Mouse (Mus musculus) activated CD4-positive, CD25-positive, alpha-beta regulatory T cell, adult 9 weeks (primary cell): ENCODE data around the gene Phkg2. TPM values are rescaled to one million over a fixed set of nuclear protein-coding genes. Genes with fewer than 3 reads are reported as not detected.

Source experiments
- polyA plus RNA-seq: library from polyadenylated mRNA; unstranded; fragments of 100-300 nt; shearing (Covaris generic); gene quantifications from one replicate; pipeline ENCODE4 v1.2.1, GENCODE M21; 2017

Phkg2 gene
- polyA plus RNA-seq: 99.1 TPM

DNA sequence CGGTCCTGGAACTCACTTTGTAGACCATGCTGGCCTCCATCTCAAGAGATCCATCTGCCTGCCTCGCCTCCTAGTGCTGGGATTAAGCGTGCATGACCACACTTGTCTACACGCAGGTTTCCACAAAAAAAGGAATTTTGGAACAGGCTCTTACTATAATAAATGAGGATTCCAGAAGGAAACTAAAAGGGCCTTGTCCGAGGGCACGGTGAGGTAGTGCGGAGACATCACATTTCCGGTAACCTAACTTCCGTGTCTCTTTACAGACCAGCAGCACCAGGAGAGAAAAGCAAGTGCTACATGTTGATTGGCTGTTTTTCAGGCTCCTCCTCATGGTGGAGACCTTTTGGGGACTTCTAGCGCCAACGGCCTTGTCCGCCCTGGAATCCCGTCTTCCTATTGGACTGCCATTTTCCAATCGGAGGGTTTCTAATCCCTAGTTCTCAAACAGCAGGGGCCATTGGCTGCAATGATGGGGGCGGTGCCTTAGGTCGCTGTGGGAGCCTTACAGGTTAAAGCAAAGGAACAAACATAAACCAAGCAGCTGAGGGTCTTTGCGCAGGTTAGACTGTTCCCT, at the start of gene Phkg2:
TSS of gene Phkg2 (plus strand) at position 446 of the 577 bp plus-strand sequence.

DNA sequence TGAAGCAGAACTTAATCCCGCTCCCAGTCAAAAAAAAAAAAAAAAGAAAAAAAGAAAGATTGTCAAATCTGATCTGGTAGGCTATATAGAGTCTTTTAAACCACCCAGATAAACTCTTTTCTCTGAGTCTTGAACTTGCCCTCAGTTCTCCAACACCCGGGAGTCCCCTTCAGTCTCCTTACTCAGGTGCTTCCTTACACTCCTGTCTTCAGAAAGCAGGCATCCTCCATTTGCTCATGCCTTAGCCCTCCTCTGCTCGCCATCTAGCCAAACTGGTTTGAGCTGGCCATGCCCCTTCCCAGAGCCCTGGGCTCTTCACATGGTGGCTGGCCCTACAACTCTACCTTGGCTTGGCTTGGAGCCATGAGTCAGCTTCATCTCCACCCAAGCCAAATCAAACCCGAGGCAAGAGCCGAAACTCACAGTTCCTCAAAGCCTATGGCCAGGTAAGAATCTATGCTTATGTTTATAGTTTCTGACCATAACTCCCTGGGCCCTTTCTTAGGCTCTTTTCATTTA, 11.7 kb upstream of the Phkg2 start, which contains the start of gene Tmem265:
TSS of gene Tmem265 (plus strand) at position 51 of the 519 bp plus-strand sequence.

DNA sequence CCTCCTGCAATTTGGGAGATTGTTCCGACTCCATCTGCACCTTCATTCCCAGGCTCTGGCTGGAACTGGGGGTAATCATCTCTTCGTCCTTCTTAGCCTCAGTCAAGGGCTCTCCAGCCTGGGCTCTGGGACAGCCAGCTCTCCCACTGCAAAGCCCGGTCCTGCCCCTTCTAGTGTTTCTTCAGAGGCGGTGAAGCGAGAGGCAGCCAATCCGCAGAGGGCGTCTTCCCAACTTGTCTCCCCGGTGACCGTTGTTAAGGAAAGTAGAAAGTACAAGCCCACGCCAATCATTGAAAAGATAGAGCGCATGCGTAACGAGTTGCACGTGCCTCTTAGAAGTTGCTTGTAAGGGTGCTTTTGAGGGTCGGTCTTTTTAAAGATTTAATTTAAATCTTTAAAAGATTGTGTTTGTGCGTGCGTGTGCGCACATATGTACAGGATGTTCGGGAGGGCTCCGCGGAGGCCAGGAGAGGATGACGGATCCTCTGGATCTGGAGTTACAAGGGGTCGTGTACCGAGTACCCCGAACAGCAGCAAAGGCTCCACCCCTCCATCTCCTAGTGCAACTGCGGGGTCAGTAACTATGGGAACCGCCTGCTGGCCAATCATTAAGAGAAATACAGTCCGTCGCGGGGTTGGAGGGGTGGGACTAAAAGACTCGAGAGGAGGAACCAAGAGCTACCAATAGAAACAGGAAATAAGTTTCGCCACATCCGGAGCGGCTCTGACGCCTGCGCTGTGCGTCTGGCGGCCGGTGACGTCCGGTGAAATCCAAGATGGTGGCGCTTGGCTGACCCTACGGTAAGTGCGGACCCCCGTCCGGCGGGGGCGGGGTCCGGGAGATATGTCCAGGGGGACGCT, 15.1 kb downstream of the Phkg2 start, which contains the start of the genes Ccdc189 and Rnf40:
TSS of gene Ccdc189 (minus strand) at position 585 of the 861 bp plus-strand sequence.
TSS of gene Rnf40 (plus strand) at position 757 of the 861 bp plus-strand sequence.

DNA sequence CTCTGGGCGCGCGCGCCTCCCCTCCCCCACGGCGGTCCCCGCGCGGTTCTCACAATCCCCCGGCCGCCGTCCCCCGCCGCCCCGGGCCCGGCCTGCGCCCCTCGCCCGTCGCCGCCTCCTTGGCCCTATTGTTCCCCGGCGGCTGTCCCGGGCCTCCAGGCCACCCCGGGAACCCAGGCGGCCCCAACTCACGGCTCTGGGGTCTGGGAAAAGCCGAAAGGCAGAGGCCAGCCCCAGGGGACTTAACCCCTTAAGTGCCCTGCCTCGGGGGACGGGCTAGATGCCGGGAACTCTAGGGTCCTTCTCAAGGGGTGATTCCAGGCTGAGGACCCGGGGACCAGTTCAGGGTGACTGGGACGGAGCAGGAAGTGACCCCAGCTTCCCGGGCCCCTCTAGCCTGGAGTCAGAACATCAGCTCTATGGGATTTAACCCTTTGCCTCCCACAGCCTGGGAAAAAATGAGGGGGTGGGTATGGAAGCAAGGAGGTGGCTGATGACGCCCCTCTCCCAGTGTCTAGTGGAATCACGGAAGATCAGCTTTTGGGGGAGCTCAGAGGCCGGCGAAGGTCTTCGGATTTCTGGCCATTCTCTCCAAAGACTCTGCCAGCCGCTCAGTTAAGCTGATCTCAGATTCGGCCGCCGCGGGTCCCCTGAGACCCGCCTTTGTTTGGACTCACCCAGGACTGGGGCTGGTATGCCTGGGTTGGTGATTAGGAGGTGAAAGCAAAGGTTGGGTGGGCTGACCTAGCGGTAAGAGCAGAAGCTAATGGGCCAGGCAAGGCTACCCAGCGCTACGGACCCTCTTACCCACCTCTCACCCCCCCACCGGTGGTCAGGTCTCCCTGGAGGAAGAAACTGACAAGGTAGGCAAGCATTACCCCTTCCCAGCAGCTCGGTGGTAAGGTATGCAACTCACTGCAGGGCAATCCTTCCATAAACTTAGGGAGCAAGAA, 42.0 kb downstream of the Phkg2 start, which contains the start of gene Zfp629:
TSS of gene Zfp629 (minus strand) at position 907 of the 953 bp plus-strand sequence.

Other genes starting within 250 kb of the Phkg2 start
- gene Zfp768, start 227.8 kb upstream of the Phkg2 start, polyA plus RNA-seq: 0.34 TPM
- gene Zfp747, start 197.3 kb upstream of the Phkg2 start, polyA plus RNA-seq: 18.2 TPM
- 7.5 TPM for gene 9130019O22Rik, start 186.2 kb upstream of the Phkg2 start, polyA plus RNA-seq
- gene E430018J23Rik, start 179.7 kb upstream of the Phkg2 start, polyA plus RNA-seq: 6.0 TPM
- 12.8 TPM for gene Zfp764, start 166.5 kb upstream of the Phkg2 start, polyA plus RNA-seq
- 40.2 TPM for gene Zfp688, start 151.3 kb upstream of the Phkg2 start, polyA plus RNA-seq
- gene Zfp689, start 124.2 kb upstream of the Phkg2 start, polyA plus RNA-seq: 8.9 TPM
- 145 TPM for gene Prr14, start 113.7 kb upstream of the Phkg2 start, polyA plus RNA-seq
- 12.4 TPM for gene Fbrs, start 94.1 kb upstream of the Phkg2 start, polyA plus RNA-seq
- gene Srcap, start 61.4 kb upstream of the Phkg2 start, polyA plus RNA-seq: 92.7 TPM
- gene Gm42715, start 53.8 kb upstream of the Phkg2 start, polyA plus RNA-seq: 9.3 TPM
- gene Tmem265, start 11.9 kb upstream of the Phkg2 start, polyA plus RNA-seq: 10.7 TPM
- gene Ccdc189, start 15.3 kb downstream of the Phkg2 start, polyA plus RNA-seq: 0.99 TPM
- gene Rnf40, start 15.4 kb downstream of the Phkg2 start, polyA plus RNA-seq: 137 TPM
- gene Zfp629, start 42.5 kb downstream of the Phkg2 start, polyA plus RNA-seq: 1.3 TPM
- 20.6 TPM for gene Bcl7c, start 135.6 kb downstream of the Phkg2 start, polyA plus RNA-seq
- not detected for gene Ctf1, start 139.4 kb downstream of the Phkg2 start, polyA plus RNA-seq
- gene Ctf2, start 158.8 kb downstream of the Phkg2 start, polyA plus RNA-seq: not detected
- gene Fbxl19, start 171.2 kb downstream of the Phkg2 start, polyA plus RNA-seq: 0.89 TPM
- gene Orai3, start 196.5 kb downstream of the Phkg2 start, polyA plus RNA-seq: 32.8 TPM
- 1.5 TPM for gene Setd1a, start 203.3 kb downstream of the Phkg2 start, polyA plus RNA-seq
- not detected for gene Gm49388, start 212.3 kb downstream of the Phkg2 start, polyA plus RNA-seq
- 4.9 TPM for gene Hsd3b7, start 227.3 kb downstream of the Phkg2 start, polyA plus RNA-seq